Mouse (Mus musculus) lung, adult 2 months (tissue): ENCODE results near the gene Dclk1.

Source experiments
- CTCF ChIP-seq: fragments of 200-500 bp; IDR thresholded peaks from 2 replicates; pipeline ENCODE4 v1.5.1; 2011; ENCODE audit warnings: mild to moderate bottlenecking, low read length, control low read depth; ENCODE audit not compliant: insufficient read depth
- POLR2A ChIP-seq: fragments of 200-500 bp; IDR thresholded peaks from 2 replicates; pipeline ENCODE4 v1.6.1; 2011; ENCODE audit warnings: low read depth, mild to moderate bottlenecking, control low read depth, low read length, borderline replicate concordance; ENCODE audit errors: extremely low read depth

- TF ChIP-seq POLR2A (no peak), CTCF (no peak)
Measured at GRCm38 (mm10) chr3:55483328-55483727, 241.2 kb downstream of the Dclk1 start.
